18 mouse cellular contexts compared by ENCODE assay signal in the genomic region with DNA sequence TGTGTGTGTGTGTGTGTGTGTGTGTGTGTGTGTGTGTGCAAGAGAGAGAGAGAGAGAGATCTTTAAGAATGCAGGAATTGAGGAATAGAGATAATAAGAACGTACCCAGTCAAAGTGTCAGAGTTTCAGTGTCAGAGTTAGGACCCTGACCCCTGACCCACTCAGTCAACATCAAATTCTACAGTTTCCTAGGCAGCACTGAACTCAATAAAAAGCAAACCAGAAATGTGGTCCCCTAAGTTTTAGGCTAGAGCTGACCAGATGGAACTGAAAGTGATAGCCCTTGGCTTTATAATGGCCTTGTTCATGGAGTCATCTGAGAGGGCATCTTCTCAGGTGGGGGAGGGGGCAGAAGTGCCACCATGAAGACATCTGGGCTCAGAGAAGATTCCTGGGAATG. TPM values are rescaled to one million over a fixed set of nuclear protein-coding genes. Genes with fewer than 3 reads are reported as not detected.
"Had no signal": no experiment of that assay in that cellular context is flagged by ENCODE, and none has a peak within 500 bp of the region (broad histone marks: within the 10 kb centered on the region; RNA-seq: fewer than 3 reads in every experiment).

No protein-coding gene starts in this region.

- H3K9me3 ChIP-seq: limb, embryonic 15.5 days; liver, embryonic 12.5 days; midbrain, embryonic 15.5 days; neural tube, embryonic 15.5 days had no signal

- H3K27ac ChIP-seq: kidney, postnatal 0 days; limb, embryonic 15.5 days; liver, embryonic 12.5 days; midbrain, embryonic 15.5 days; neural tube, embryonic 15.5 days had no signal

- H3K4me2 ChIP-seq: limb, embryonic 15.5 days; liver, embryonic 12.5 days; lung, embryonic 14.5 days; midbrain, embryonic 15.5 days; neural tube, embryonic 15.5 days had no signal

- H3K27me3 ChIP-seq: limb, embryonic 15.5 days; liver, embryonic 12.5 days; midbrain, embryonic 15.5 days; neural tube, embryonic 15.5 days had no signal

- H3K4me1 ChIP-seq: limb, embryonic 15.5 days; liver, embryonic 12.5 days; midbrain, embryonic 15.5 days; neural tube, embryonic 15.5 days had no signal

- DNase-seq: kidney, adult 2 months; kidney, postnatal 36 days; layer of hippocampus, adult 9-11 months; layer of hippocampus, postnatal 36 days; lung, embryonic 14.5 days; lung, postnatal 10 days; lung, postnatal 4 days; right cerebral cortex, adult 18-20 months; right cerebral cortex, postnatal 25 days; thymus, adult 18-20 months; thymus, postnatal 14 days had no signal

- H3K36me3 ChIP-seq: limb, embryonic 15.5 days; liver, embryonic 12.5 days; midbrain, embryonic 15.5 days; neural tube, embryonic 15.5 days had no signal

- H3K4me3 ChIP-seq: limb, embryonic 15.5 days; liver, embryonic 12.5 days; midbrain, embryonic 15.5 days; neural tube, embryonic 15.5 days had no signal

- ATAC-seq: liver, embryonic 12.5 days; midbrain, embryonic 15.5 days had no signal

- H3K9ac ChIP-seq: limb, embryonic 15.5 days; liver, embryonic 12.5 days; lung, embryonic 14.5 days; midbrain, embryonic 15.5 days; neural tube, embryonic 15.5 days had no signal

RNA-seq across cellular contexts. Expression of a gene that starts 1.7 kb away (rescaled TPM):
- total RNA-seq: layer of hippocampus, adult 18-20 months; layer of hippocampus, postnatal 36 days had no signal
- polyA plus RNA-seq: kidney, postnatal 0 days; liver, embryonic 12.5 days; lung, embryonic 14.5 days; neural tube, embryonic 11.5 days had no signal
